ENCODE assay signal across 13 mouse cellular contexts in the genomic region with DNA sequence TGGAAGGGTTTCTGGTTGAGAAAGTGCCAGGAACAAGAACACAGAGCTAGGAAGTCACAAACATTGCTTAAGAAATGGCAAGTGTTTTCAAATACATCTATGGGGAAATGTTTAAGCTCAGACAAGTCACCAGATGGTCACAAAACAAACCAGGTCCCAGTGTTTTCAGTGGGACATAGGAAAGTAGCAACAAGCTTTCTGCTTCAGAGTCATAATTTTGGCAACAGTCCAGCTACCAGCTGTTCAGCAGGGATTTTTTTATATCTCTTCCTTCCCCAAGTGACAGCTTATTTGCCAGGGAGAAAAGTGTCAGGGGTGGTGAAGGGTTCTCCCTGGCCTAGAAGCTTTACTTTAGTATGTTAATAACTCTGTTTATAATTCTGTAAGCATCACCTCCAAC. TPM values are rescaled to one million over a fixed set of nuclear protein-coding genes. Genes with fewer than 3 reads are reported as not detected.
DNase-seq lines count a peak whose midpoint lies in the region; ATAC-seq and TF ChIP-seq lines count a peak whose summit lies in the region.
"Had no signal": no experiment of that assay in that cellular context is flagged by ENCODE, and none has a peak within 500 bp of the region (broad histone marks: within the 10 kb centered on the region; RNA-seq: fewer than 3 reads in every experiment).

No protein-coding gene starts in this region.

- no peak for ATAC-seq in hindbrain, postnatal 0 days
- no peak for ATAC-seq in hindbrain, embryonic 12.5 days (ENCODE audit: low FRiP score)

- no peak overlapping the region for H3K4me3 ChIP-seq in hindbrain, postnatal 0 days (ENCODE audit: low read length)
- H3K4me3 ChIP-seq in hindbrain, embryonic 12.5 days, result no peak overlapping the region
- H3K4me3 ChIP-seq: embryonic facial prominence, embryonic 13.5 days; neural tube, embryonic 15.5 days had no signal

- no peaks in the 10 kb centered on the region for H3K36me3 ChIP-seq in hindbrain, postnatal 0 days (ENCODE audit: insufficient read depth, low read length)
- H3K36me3 ChIP-seq in hindbrain, embryonic 12.5 days, result no peaks in the 10 kb centered on the region
- H3K36me3 ChIP-seq: embryonic facial prominence, embryonic 13.5 days; G1E; neural tube, embryonic 15.5 days had no signal

- H3K27me3 ChIP-seq in hindbrain, postnatal 0 days (ENCODE audit: insufficient read depth, low read length), result no peaks in the 10 kb centered on the region
- H3K27me3 ChIP-seq in hindbrain, embryonic 12.5 days, result no peaks in the 10 kb centered on the region
- H3K27me3 ChIP-seq: embryonic facial prominence, embryonic 13.5 days; neural tube, embryonic 15.5 days had no signal

- no peak overlapping the region for H3K27ac ChIP-seq in hindbrain, postnatal 0 days
- H3K27ac ChIP-seq in hindbrain, embryonic 12.5 days, result no peak overlapping the region
- H3K27ac ChIP-seq: embryonic facial prominence, embryonic 13.5 days; neural tube, embryonic 15.5 days had no signal

- no peak overlapping the region for H3K4me2 ChIP-seq in hindbrain, postnatal 0 days (ENCODE audit: low read depth, low read length)
- H3K4me2 ChIP-seq in hindbrain, embryonic 12.5 days (replicated peaks), result no peak overlapping the region
- H3K4me2 ChIP-seq: embryonic facial prominence, embryonic 13.5 days; neural tube, embryonic 15.5 days had no signal

- peak; percentile 28 to 29 for DNase-seq in cerebellum, postnatal 10 days
- DNase-seq in cerebellum, adult 9-10 months, result no peak
- peak; percentile 21 for DNase-seq in hindbrain, postnatal 0 days (ENCODE audit: low spot score)
- DNase-seq in right cerebral cortex, adult 18-20 months, result peak; percentile 37
- DNase-seq in right cerebral cortex, postnatal 14 days, result no peak
- no peak for DNase-seq in urinary bladder, postnatal 14 days (ENCODE audit: low spot score)
- DNase-seq in spleen, postnatal 4 days (ENCODE audit: low spot score in 2 of 2), result no peak
- DNase-seq: cerebellum, adult 18-20 months; thymus, postnatal 14 days had no signal

- no peak for TF ChIP-seq CTCF in hindbrain, postnatal 0 days (IDR thresholded peaks at IDR 0.05; ENCODE audit: low read depth)

- no peak overlapping the region for H3K9ac ChIP-seq in hindbrain, postnatal 0 days (replicated peaks; ENCODE audit: low read length)
- no peak overlapping the region for H3K9ac ChIP-seq in hindbrain, embryonic 12.5 days
- H3K9ac ChIP-seq: embryonic facial prominence, embryonic 13.5 days; neural tube, embryonic 15.5 days had no signal

- no peaks in the 10 kb centered on the region for H3K4me1 ChIP-seq in hindbrain, postnatal 0 days (ENCODE audit: insufficient read depth, low read length)
- H3K4me1 ChIP-seq in hindbrain, embryonic 12.5 days, result no peaks in the 10 kb centered on the region
- H3K4me1 ChIP-seq: embryonic facial prominence, embryonic 13.5 days; neural tube, embryonic 15.5 days had no signal

- no peaks in the 10 kb centered on the region for H3K9me3 ChIP-seq in hindbrain, postnatal 0 days (ENCODE audit: low read length)
- H3K9me3 ChIP-seq in hindbrain, embryonic 12.5 days (replicated peaks), result no peaks in the 10 kb centered on the region
- H3K9me3 ChIP-seq: embryonic facial prominence, embryonic 13.5 days; G1E; neural tube, embryonic 15.5 days had no signal

RNA-seq across cellular contexts. Expression of gene Ccdc152, which starts 9.6 kb away (rescaled TPM):
- total RNA-seq in hindbrain, postnatal 0 days (2014; rRNA removed), result not detected in 2 replicates
- polyA plus RNA-seq in hindbrain, postnatal 0 days (2015; fragmentation: Nextera tagmentation; extraction: Ambion mirVana), result 0.55 and 0.64 TPM in 2 replicates
- polyA plus RNA-seq in hindbrain, embryonic 12.5 days (2016; fragmentation: Nextera tagmentation; extraction: Ambion mirVana), result not detected in 2 replicates
- polyA plus RNA-seq: embryonic facial prominence, embryonic 13.5 days; G1E had no signal

RNA-seq across cellular contexts. Expression of gene Selenop, which starts 44.6 kb away (rescaled TPM):
- total RNA-seq in hindbrain, postnatal 0 days (2014; rRNA removed), result 319 and 356 TPM in 2 replicates
- polyA plus RNA-seq in hindbrain, postnatal 0 days (2015; fragmentation: Nextera tagmentation; extraction: Ambion mirVana), result 283 and 310 TPM in 2 replicates
- 77.9 and 85.9 TPM in 2 replicates for polyA plus RNA-seq in hindbrain, embryonic 12.5 days (2016; fragmentation: Nextera tagmentation; extraction: Ambion mirVana)
- polyA plus RNA-seq: G1E had no signal

Comparison
In these comparisons a context has a peak if more than half of its experiments do, and no peak if none do; other contexts are left out.
1. DNase-seq: peak in cerebellum, postnatal 10 days (2 of 2), hindbrain, postnatal 0 days (single experiment) and right cerebral cortex, adult 18-20 months (single experiment); none in cerebellum, adult 9-10 months (single experiment), right cerebral cortex, postnatal 14 days (single experiment), urinary bladder, postnatal 14 days (single experiment) and spleen, postnatal 4 days (0 of 2).